Mouse (Mus musculus): Measurements from ENCODE around the gene Rnf26. TPM values are rescaled to one million over a fixed set of nuclear protein-coding genes. Genes with fewer than 3 reads are reported as not detected.

Rnf26 gene
- total RNA-seq, 2 experiments from 2014 or later = 3.0 to 3.1 TPM

DNA sequence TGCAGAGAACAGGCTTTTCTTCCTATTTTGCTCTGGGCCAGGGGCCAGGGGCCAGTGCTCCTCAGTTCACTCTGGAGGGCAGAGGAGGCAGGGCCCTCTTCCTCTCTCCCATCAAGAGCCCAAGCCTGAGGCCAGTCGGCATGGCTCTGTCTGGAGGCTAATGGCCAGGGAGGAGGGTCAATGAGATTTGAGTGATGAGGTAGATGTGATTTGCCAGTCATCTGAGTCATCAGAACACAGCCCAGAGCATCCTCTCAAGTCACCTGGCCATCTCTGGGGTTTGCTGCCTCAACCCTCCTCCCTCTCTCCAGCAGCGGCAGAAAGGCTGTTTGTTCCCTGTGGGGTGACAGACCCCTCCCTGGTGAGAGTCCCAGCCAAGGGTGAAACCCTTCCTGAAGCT lies 20.0 kb upstream of the Rnf26 start:
- Histone ChIP-seq H3K27ac (peak overlapping the region; percentile 94), H3K4me3 (peak overlapping the region; percentile 88)
- DNase-seq = no peak
- no peak for TF ChIP-seq CTCF (IDR thresholded peaks at IDR 0.05)
- intact Hi-C loops (cut with DNase I) = loop anchor here (5.0 kb wide), 1 partner anchor 39 kb away; no protein-coding TSS in a partner anchor

DNA sequence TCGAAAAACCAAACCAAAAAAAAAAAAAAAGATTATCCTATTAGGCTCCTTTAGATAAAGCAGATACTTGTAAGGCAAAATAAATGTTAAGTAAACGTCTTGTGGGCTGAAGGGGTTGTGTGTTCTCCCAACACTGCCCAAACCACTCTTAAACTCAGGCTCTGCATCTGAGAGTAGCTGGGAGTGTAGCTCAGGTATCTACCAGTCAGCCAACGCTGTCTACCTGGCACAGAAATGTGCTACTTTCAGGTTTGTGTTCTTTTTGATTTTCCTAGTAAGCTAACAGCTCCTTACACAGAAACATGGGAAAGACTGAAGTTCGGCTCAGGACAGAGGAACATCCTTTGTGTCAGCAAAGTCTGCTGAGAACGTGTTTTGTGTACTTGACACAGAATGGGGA lies 18.9 kb upstream of the Rnf26 start:
- Histone ChIP-seq H3K27ac (peak overlapping the region; percentile 94), H3K4me3 (no peak overlapping the region)
- no peak for DNase-seq
- TF ChIP-seq CTCF (IDR thresholded peaks at IDR 0.05) = no peak
- intact Hi-C loops (cut with DNase I) = loop anchor here (5.0 kb wide), 1 partner anchor 40 kb away; no protein-coding TSS in a partner anchor

DNA sequence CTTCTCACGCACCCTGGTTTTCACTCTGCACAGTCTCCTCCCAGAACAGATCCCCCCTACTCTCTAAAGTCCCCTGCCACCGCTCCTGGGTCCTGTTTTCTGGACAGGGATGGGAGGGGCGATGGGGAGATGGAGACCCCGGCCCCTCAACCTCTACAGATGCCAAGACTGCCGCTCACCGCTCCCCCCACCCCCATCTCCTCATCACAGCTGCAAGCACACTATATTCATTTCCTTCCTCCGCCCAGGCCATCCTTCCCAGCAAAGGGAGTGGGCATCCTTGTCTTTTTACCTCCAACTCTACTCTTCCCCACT lies 17.9 kb upstream of the Rnf26 start:
- intact Hi-C loops (cut with DNase I) = loop anchor here (5.0 kb wide), 1 partner anchor 41 kb away; no protein-coding TSS in a partner anchor
- no peak for DNase-seq
- H3K4me3 ChIP-seq = peak overlapping the region; percentile 66
- TF ChIP-seq CTCF (IDR thresholded peaks at IDR 0.05) = no peak
- H3K27ac ChIP-seq = peak overlapping the region; percentile 94

DNA sequence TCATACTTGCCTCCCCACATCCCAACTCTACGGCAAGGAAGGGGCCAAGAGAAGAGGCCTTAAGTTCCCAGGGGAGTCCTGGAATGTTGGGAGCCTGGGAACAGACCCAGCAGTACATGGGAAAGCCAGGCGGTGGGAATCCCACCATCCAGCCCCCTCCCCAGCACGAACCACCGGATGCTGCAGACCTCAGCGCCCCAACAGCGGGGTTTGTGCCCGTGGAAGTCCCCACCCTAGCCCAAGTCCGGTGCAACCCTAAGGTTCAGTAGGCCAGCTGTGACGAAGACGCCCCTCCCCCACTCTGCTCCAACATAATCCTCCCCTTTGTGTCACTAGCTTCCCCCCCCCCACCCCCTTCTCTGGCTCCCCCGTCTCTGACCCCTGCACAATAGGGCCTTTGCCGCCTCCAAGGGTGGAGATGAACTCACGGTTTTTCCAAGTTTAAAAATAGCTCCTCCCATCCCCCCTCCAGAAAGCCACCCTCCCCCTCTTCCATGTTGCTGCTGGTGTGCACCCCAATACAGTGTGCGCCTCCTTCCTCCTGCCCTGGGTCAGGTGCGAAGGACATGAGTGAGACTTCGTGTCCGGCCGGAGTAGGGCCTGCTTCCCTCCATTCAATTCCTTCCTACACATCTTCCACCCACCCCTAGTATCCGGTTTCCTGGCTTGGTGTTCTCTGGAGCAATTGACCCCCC lies 17.4 kb upstream of the Rnf26 start:
- H3K27ac ChIP-seq = peak overlapping the region; percentile 94
- intact Hi-C loops (cut with DNase I) = loop anchor here (5.0 kb wide), 1 partner anchor 42 kb away; no protein-coding TSS in a partner anchor
- H3K4me3 ChIP-seq = peak overlapping the region; percentile 66
- no peak for TF ChIP-seq CTCF (IDR thresholded peaks at IDR 0.05)
- peak; percentile 56 for DNase-seq

DNA sequence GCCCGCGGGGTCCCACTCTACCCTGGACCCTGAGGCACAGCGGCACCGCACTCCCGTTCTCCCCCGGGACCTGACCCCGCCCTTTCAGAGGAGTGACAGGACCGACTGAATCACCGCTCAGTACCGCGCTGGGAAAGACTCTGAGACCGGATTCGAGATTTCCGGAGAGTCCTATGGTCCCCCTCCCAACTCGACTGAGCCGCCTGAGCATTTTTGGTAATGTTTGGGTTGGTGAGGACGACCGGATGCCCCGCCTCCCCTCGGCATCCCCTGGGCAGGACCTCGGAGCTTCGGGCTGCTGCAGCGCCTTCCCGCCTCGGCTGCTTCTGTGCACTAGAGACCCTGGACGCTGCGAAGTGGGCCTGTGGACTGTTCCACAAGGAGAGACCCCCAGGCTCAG lies 16.7 kb upstream of the Rnf26 start:
- peak; percentile 77 for DNase-seq
- no peak for TF ChIP-seq CTCF (IDR thresholded peaks at IDR 0.05)
- intact Hi-C loops (cut with DNase I) = loop anchor here (5.0 kb wide), 1 partner anchor 42 kb away; no protein-coding TSS in a partner anchor
- Histone ChIP-seq H3K27ac (peak overlapping the region; percentile 94), H3K4me3 (peak overlapping the region; percentile 66)

DNA sequence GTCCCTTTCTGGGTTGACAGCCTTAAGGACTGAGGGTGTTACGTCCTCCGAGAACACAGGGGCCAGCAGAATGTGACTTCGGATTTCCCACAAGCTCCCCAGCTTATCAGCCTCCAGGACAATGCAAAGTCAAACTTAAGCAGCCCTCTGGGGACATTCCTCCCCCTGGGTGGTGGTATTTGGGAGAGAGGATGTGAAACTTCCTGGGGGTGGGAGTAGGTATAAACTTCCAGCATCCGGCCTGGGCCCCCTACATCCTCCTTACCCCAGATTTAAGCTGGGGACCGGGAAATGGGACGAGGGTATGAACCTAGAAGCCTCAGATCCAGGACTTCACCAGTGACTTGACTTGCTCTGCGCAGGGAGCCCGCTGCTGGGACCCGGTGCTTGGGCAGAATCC lies 16.3 kb upstream of the Rnf26 start:
- peak overlapping the region; percentile 66 for H3K4me3 ChIP-seq
- H3K27ac ChIP-seq = peak overlapping the region; percentile 94
- no peak for TF ChIP-seq CTCF (IDR thresholded peaks at IDR 0.05)
- intact Hi-C loops (cut with DNase I) = loop anchor here (5.0 kb wide), 2 partner anchors 43 to 118 kb away; no protein-coding TSS in a partner anchor
- no peak for DNase-seq

DNA sequence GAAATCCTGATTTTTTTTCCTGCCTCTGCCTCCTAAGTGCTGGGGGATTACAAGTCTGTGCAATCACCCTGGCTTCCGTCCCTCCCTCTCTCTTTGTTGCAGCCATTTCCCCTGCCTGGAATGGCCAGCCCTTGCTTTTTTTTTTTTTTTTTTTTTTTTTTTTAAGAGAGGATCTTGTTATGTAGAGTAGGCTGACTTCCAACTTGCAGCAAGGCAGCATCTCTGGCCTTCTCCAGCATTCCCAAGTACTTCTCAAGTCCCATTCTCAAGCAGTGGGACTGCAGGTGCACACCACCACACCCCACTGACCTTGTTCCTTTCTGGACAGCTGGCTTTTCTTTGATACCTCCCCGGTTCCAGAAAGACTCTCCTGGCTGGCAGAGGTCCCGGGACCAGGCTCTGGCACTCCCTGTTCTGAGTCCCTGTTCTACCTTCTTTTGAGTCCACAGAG lies 14.1 kb upstream of the Rnf26 start:
- peak overlapping the region; percentile 83 for H3K27ac ChIP-seq
- no peak for TF ChIP-seq CTCF (IDR thresholded peaks at IDR 0.05)
- H3K4me3 ChIP-seq = no peak overlapping the region
- intact Hi-C loops (cut with DNase I) = loop anchor here (2.0 to 5.0 kb wide), 2 partner anchors 120 to 267 kb away; no protein-coding TSS in a partner anchor
- peak; percentile 55 for DNase-seq

DNA sequence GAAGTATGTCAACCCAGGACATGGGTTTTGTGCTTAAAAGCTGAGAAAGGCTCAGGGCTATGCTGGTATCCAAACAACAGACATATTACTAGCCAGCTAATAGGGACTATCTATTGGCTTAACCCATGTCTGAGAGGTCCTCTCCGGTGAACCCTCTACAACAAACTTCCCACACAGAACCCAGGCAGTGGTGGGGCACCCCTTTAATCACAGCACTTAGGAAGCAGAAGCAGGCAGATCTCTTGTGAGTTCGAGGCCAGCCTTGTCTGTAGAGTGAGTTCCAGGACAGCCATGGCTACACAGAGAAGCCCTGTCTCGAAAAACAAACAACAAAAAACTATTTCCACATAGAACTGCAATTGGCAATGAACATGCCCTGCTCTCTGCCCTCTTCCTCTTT lies 13.4 kb upstream of the Rnf26 start:
- Histone ChIP-seq H3K4me3 (no peak overlapping the region; the same call in 1 of the 2 replicates), H3K27ac (peak overlapping the region; percentile 83)
- intact Hi-C loops (cut with DNase I) = loop anchor here (2.0 to 5.0 kb wide), 2 partner anchors 121 to 268 kb away; no protein-coding TSS in a partner anchor
- TF ChIP-seq CTCF (IDR thresholded peaks at IDR 0.05) = no peak
- no peak for DNase-seq

DNA sequence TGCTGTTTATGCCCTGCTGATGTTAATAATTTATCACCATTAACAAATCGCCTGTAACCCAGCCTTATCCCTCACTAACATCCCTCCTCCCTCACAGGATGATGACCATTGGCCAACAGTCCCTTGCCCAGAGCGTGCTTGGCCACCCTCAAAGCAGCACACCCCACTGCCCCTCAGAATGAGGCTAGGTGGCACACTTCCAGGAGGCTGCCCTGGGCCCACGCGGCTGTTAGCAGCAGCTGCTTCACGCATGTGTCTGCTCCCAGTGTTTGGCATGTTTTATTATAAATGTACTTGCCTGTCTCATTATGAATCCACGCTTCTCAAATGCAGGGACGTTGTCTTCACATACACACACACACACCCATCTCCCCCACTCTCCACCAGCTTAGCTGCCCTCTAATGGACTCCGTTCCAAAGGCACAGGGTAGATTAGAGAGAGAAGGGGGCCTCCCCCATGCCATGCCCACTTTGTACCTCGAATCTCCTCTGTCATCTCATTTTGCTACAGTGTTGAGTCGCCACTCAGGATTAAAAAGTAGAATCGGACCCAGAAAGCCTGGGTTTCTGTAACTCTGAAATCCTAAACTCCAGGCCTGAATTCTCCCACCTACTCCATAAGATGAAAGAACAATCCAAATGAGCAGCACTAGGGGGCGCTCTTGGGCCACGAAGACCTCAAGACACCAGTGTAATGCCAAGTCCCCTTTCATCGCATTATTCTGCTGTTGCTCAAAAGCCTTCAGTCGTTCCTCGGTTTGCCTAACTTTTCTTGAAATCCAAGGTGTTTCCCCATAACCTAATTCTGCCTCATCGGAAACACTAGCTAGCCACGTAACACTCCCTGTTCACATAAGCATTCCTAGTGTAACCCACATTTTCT lies 12.5 kb upstream of the Rnf26 start:
- peak; percentile 93 for TF ChIP-seq CTCF (IDR thresholded peaks at IDR 0.05)
- intact Hi-C loops (cut with DNase I) = loop anchor here (2.0 to 5.0 kb wide), 2 partner anchors 122 to 269 kb away; no protein-coding TSS in a partner anchor
- peak overlapping the region; percentile 83 for H3K27ac ChIP-seq
- H3K4me3 ChIP-seq = peak overlapping the region; percentile 64
- DNase-seq = peak; percentile 87

DNA sequence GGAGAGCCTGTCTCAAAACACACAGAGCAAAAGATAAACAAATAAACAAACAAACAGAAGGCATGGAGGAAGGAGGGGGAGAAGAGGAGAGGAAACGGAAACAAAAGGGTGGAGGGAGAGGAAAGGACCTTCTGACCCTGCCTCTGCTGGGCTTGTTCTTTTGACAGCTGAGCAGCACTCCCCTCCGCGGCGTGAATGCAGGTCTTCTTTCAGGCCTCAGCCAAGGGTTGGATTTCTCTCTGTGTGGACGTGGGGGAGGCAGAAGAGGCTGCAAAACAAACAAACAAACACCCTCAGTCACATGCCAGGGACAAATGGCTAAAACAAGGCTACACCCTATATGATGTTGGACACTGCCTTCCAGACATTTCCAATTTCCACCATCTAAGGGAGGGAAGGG lies 11.7 kb upstream of the Rnf26 start:
- H3K4me3 ChIP-seq = no peak overlapping the region
- no peak overlapping the region for H3K27ac ChIP-seq
- TF ChIP-seq CTCF (IDR thresholded peaks at IDR 0.05) = no peak
- no peak for DNase-seq
- intact Hi-C loops (cut with DNase I) = loop anchor here (5.0 kb wide), 1 partner anchor 122 kb away; no protein-coding TSS in a partner anchor

DNA sequence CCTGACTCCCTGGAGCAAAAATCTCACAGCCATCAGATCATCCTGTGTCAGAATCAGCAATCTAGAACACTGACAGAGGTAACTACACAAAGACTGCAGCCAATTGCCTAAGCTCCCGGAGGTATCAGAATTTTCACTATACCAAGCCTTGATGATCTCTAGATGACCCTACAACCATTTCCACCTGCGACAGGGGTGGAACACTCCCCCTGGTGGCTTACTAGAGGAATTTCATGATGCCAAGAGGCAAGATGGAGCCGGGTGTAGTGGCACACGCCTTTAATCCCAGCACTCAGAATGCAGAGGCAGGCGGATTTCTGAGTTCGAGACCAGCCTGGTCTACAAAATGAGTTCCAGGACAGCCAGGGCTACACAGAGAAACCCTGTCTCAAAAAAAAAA lies 11.0 kb upstream of the Rnf26 start:
- no peak overlapping the region for H3K4me3 ChIP-seq
- H3K27ac ChIP-seq = no peak overlapping the region
- DNase-seq = no peak
- intact Hi-C loops (cut with DNase I) = no loop called here
- peak; percentile 69 for TF ChIP-seq CTCF (IDR thresholded peaks at IDR 0.05)

DNA sequence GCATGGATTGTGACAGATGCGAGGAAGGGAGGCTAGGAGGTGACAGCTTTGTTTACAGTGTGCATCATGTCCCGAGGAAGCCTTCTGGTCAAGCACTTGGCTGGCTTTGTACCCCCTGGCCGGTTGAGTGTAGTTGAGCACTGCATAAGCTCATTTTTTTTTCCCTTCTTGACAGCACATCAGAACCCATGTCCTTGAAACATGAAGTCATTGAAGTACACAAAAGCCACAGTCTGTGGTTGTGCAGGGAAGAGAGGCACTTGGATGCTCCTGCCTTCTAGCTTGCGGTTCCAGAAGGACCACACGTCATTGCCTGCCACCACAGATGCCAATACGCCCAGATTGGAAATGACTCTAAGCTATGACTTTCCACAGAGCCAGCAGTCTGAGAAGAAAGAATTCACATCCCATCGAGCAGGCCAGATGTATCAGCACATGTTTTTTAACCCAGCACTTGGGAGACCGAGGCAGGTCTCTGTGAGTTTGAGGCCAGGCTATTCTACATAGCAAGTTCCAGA lies 6.7 kb upstream of the Rnf26 start:
- TF ChIP-seq CTCF (IDR thresholded peaks at IDR 0.05) = no peak
- H3K27ac ChIP-seq = no peak overlapping the region
- no peak overlapping the region for H3K4me3 ChIP-seq
- intact Hi-C loops (cut with DNase I) = loop anchor here (1.0 kb wide), 1 partner anchor 30 kb away; no protein-coding TSS in a partner anchor
- DNase-seq = no peak
